Mouse (Mus musculus): ENCODE results near the gene Scap. TPM values are rescaled to one million over a fixed set of nuclear protein-coding genes. Genes with fewer than 3 reads are reported as not detected.
"Not testable (repeated sequence)": the region's sequence is repeated elsewhere in the genome, so short reads cannot be mapped to it uniquely, and the experiment has no call there.

Scap gene
- polyA plus RNA-seq, 1 experiment from 2014 or later, result 42.0 TPM

DNA sequence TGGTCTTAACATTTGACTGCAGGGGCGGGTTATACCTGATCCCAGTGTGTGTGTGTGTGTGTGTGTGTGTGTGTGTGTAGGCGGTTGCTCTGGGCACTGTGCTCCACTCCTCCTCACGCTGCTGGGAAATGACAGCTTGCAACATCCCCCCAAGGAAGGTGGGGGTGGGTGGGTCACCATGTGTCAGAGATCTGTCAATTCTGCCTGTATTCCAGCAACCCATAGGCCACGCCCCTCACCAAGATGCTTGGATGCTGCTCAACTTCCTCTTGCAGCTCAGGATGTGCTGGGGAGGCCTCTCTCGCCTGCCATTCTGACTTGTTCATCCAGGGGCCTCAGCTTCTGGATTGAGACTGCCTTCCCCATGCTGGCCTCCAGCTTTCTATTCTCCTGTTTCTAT, 18.4 kb upstream of the Scap start:
- H3K36me3 ChIP-seq, result peaks cover 90% of the 10 kb centered on the region
- WGBS, result 85% methylated on average over 3 of the region's 5 CpGs
- ATAC-seq (ENCODE audit: insufficient number of reproducible peaks, insufficient read depth, low FRiP score, low TSS enrichment, low read depth), result no peak

GRCm38 (mm10) chr9:110315410-110315809, 17.7 kb upstream of the Scap start:
- Histone ChIP-seq H3K27me3 (no peaks in the 10 kb centered on the region), H3K4me3 (replicated peaks) (no peak overlapping the region), H3K4me2 (no peak overlapping the region), H3K9ac (replicated peaks) (no peak overlapping the region), H3K36me3 (peaks cover 90% of the 10 kb centered on the region), H3K27ac (no peak overlapping the region), H3K4me1 (replicated peaks) (no peaks in the 10 kb centered on the region), H3K9me3 (no peaks in the 10 kb centered on the region)
- 87% methylated on average over 6 of the region's 6 CpGs for WGBS
- no peak for ATAC-seq (ENCODE audit: insufficient number of reproducible peaks, insufficient read depth, low FRiP score, low TSS enrichment, low read depth)

More for the DNA sequence above, 18.4 kb upstream of the Scap start:
- no peaks in the 10 kb centered on the region for H3K4me1 ChIP-seq (replicated peaks)
- H3K27me3 ChIP-seq, result no peaks in the 10 kb centered on the region
- no peaks in the 10 kb centered on the region for H3K9me3 ChIP-seq
- H3K9ac ChIP-seq (replicated peaks), result no peak overlapping the region
- no peak overlapping the region for H3K4me2 ChIP-seq
- no peak overlapping the region for H3K27ac ChIP-seq
- no peak overlapping the region for H3K4me3 ChIP-seq (replicated peaks)

DNA sequence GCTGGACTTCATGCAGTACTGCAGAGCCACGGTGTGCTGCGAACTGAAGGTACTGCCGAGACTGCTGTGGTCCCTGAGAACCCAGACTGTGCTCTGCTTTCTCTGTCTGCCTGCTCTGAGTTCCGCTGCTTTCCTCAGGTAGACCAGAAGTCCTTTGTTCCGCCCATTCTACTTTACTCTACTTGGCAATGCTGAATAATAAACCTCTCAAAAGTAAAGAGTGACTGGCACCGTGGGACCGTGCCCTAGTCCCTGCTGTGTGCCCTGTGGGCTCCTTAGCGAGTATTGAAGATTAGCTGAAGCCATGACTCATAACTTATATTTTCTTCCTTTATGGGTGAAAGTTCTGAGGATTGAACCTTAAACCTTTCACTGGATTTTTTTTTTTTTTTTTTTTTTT, 17.2 kb upstream of the Scap start:
- no peak overlapping the region for H3K9ac ChIP-seq (replicated peaks)
- H3K27ac ChIP-seq, result no peak overlapping the region
- no peak overlapping the region for H3K4me3 ChIP-seq (replicated peaks)
- 93% methylated on average over 8 of the region's 8 CpGs for WGBS
- no peak for ATAC-seq (ENCODE audit: insufficient number of reproducible peaks, insufficient read depth, low FRiP score, low TSS enrichment, low read depth)
- no peak overlapping the region for H3K4me2 ChIP-seq
- no peaks in the 10 kb centered on the region for H3K9me3 ChIP-seq
- no peaks in the 10 kb centered on the region for H3K27me3 ChIP-seq
- H3K4me1 ChIP-seq (replicated peaks), result no peaks in the 10 kb centered on the region
- H3K36me3 ChIP-seq, result peaks cover 90% of the 10 kb centered on the region

DNA sequence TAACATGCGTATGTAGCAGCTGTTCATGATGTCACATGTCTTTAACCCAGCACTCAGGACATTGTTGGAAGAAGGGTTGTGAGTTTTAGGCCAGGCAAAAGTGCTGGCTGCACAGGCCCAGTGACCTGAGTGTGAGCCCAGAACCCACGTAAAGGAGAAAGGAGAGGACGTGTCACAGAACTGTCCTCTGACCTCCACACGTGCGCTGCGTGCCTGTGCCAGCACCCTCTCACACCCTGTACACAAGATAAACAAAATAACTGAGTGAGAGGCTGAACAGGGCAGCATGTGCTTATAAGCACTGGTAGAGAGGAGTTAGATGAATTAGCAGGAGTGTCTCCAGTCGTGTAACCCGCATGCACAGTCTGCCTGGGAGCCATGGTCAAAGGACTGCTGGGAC, 16.6 kb upstream of the Scap start:
- Histone ChIP-seq H3K4me1 (replicated peaks) (no peaks in the 10 kb centered on the region), H3K4me2 (no peak overlapping the region), H3K9me3 (no peaks in the 10 kb centered on the region), H3K4me3 (replicated peaks) (no peak overlapping the region), H3K36me3 (peaks cover 91% of the 10 kb centered on the region), H3K27ac (no peak overlapping the region), H3K9ac (replicated peaks) (no peak overlapping the region), H3K27me3 (no peaks in the 10 kb centered on the region)
- WGBS, result 96% methylated on average over 8 of the region's 8 CpGs
- no peak for ATAC-seq (ENCODE audit: insufficient number of reproducible peaks, insufficient read depth, low FRiP score, low TSS enrichment, low read depth)

DNA sequence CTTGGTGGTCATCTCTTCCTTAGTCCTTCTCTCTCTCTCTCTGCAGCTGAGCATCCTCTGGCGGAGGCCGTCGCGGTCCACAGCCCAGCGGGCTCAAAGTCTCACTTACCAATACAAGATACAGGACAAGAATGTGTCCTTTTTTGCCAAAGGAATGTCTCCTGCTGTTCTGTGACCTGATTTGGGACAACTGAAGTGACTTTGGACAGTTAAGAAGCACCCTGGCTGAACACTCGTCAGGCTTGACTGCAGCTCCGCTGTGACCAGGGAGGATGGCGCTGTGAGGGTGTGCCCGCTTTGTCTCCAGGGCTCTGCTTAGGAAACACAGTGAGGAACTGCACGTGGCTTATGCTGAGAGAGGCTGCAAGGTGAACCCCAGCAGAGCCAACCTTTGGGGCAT, 12.3 kb upstream of the Scap start:
- Histone ChIP-seq H3K9ac (replicated peaks) (no peak overlapping the region), H3K36me3 (peaks cover 58% of the 10 kb centered on the region), H3K4me2 (no peak overlapping the region), H3K27me3 (no peaks in the 10 kb centered on the region), H3K4me1 (replicated peaks) (no peaks in the 10 kb centered on the region), H3K4me3 (replicated peaks) (no peak overlapping the region), H3K27ac (no peak overlapping the region), H3K9me3 (no peaks in the 10 kb centered on the region)
- ATAC-seq (ENCODE audit: insufficient number of reproducible peaks, insufficient read depth, low FRiP score, low TSS enrichment, low read depth), result no peak
- 94% methylated on average over 10 of the region's 10 CpGs for WGBS

GRCm38 (mm10) chr9:110322972-110323371, 10.1 kb upstream of the Scap start:
- no peak for ATAC-seq (ENCODE audit: insufficient number of reproducible peaks, insufficient read depth, low FRiP score, low TSS enrichment, low read depth)
- Histone ChIP-seq H3K9me3 (no peaks in the 10 kb centered on the region), H3K36me3 (peaks cover 42% of the 10 kb centered on the region)

DNA sequence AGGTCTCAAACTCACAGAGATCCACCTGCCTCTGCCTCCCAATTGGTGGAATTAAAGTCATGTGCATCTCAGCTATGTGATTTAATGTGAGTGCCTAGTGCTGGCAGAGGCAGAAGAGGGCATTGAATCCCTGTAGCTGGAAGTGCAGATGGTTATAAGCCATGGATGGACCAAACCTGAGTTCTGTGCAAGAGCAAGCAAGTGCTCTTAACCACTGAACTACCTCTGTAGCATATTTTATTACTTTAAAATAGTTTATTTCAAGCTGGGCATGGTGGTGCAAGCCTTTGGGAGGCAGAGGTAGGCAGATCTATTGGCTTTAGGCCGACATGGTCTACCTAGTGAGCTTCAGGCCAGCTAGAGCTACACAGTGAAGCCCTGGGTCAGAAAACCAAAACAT, 8.9 kb upstream of the Scap start:
- no peak for ATAC-seq (ENCODE audit: insufficient number of reproducible peaks, insufficient read depth, low FRiP score, low TSS enrichment, low read depth)
- H3K4me3 ChIP-seq (replicated peaks), result no peak overlapping the region
- H3K4me2 ChIP-seq, result no peak overlapping the region
- no peak overlapping the region for H3K9ac ChIP-seq (replicated peaks)
- no peaks in the 10 kb centered on the region for H3K27me3 ChIP-seq
- no peaks in the 10 kb centered on the region; the same call in 1 of the 2 replicates for H3K4me1 ChIP-seq (replicated peaks)
- H3K36me3 ChIP-seq, result peaks cover 30% of the 10 kb centered on the region
- H3K9me3 ChIP-seq, result no peaks in the 10 kb centered on the region
- no peak overlapping the region for H3K27ac ChIP-seq
- 93% methylated on average over 1 of the region's 1 CpGs for WGBS

More at GRCm38 (mm10) chr9:110322972-110323371, 10.1 kb upstream of the Scap start:
- Histone ChIP-seq H3K9ac (replicated peaks) (no peak overlapping the region), H3K4me1 (replicated peaks) (no peaks in the 10 kb centered on the region), H3K4me3 (replicated peaks) (no peak overlapping the region), H3K4me2 (no peak overlapping the region), H3K27ac (no peak overlapping the region), H3K27me3 (no peaks in the 10 kb centered on the region)

DNA sequence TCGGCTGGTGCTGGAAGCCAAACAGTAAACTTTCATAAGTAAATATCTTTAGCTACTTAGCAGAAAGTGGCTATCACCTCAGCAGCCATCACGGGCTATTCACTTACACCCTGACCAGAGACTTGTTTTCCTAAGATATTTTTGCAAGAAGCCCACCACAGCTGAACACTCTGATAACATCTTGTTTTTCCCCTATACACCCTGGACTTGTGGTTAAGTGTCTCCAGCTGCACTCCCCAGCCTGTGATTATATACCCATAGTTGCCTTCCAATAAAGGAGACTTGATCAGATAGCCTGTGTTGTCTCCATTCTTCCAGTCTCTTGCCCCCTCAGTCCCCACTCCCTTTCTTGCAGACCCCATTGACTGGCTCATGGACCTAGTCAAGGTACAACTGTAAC, 4.9 kb upstream of the Scap start:
- no peak overlapping the region for H3K9ac ChIP-seq (replicated peaks)
- H3K4me1 ChIP-seq (replicated peaks), result peaks cover 8% of the 10 kb centered on the region; the same call in 1 of the 2 replicates
- H3K9me3 ChIP-seq, result no peaks in the 10 kb centered on the region
- 79% methylated on average over 2 of the region's 2 CpGs for WGBS
- no peak overlapping the region for H3K27ac ChIP-seq
- H3K4me2 ChIP-seq, result no peak overlapping the region
- no peak overlapping the region for H3K4me3 ChIP-seq (replicated peaks)
- H3K36me3 ChIP-seq, result no peaks in the 10 kb centered on the region
- no peak for ATAC-seq (ENCODE audit: insufficient number of reproducible peaks, insufficient read depth, low FRiP score, low TSS enrichment, low read depth)
- H3K27me3 ChIP-seq, result no peaks in the 10 kb centered on the region

GRCm38 (mm10) chr9:110328946-110329630, 4.0 kb upstream of the Scap start:
- WGBS, result 55% methylated on average over 5 of the region's 5 CpGs
- no peak for ATAC-seq (ENCODE audit: insufficient number of reproducible peaks, insufficient read depth, low FRiP score, low TSS enrichment, low read depth)
- no peaks in the 10 kb centered on the region for H3K36me3 ChIP-seq
- no peaks in the 10 kb centered on the region for H3K27me3 ChIP-seq
- H3K4me3 ChIP-seq (replicated peaks), result no peak overlapping the region
- no peak overlapping the region for H3K4me2 ChIP-seq
- H3K27ac ChIP-seq, result no peak overlapping the region
- no peaks in the 10 kb centered on the region for H3K9me3 ChIP-seq
- no peak overlapping the region for H3K9ac ChIP-seq (replicated peaks)
- peaks cover 11% of the 10 kb centered on the region for H3K4me1 ChIP-seq (replicated peaks)

DNA sequence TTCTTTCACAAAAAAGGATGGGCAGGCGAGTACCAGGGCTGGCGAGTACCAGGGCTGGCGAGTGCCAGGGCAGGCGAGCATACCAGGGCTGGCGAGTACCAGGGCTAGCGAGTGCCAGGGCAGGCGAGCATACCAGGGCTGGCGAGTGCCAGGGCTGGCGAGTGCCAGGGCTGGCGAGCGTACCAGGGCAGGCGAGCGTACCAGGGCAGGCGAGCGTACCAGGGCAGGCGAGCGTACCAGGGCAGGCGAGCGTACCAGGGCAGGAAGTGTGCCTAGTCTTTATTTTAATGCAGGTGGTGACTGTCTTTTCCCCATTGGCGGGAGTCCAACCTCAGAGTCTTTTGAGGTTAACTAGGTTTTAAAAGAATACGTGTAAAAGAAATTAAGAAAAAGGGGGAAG, 3.4 kb upstream of the Scap start:
- WGBS, result 84% methylated on average over 21 of the region's 21 CpGs
- Histone ChIP-seq H3K4me3 (replicated peaks) (no peak overlapping the region), H3K4me2 (no peak overlapping the region), H3K4me1 (replicated peaks) (peaks cover 17% of the 10 kb centered on the region), H3K9me3 (no peaks in the 10 kb centered on the region), H3K36me3 (no peaks in the 10 kb centered on the region), H3K27ac (no peak overlapping the region), H3K9ac (replicated peaks) (no peak overlapping the region), H3K27me3 (no peaks in the 10 kb centered on the region)
- ATAC-seq (ENCODE audit: insufficient number of reproducible peaks, insufficient read depth, low FRiP score, low TSS enrichment, low read depth), result no peak

DNA sequence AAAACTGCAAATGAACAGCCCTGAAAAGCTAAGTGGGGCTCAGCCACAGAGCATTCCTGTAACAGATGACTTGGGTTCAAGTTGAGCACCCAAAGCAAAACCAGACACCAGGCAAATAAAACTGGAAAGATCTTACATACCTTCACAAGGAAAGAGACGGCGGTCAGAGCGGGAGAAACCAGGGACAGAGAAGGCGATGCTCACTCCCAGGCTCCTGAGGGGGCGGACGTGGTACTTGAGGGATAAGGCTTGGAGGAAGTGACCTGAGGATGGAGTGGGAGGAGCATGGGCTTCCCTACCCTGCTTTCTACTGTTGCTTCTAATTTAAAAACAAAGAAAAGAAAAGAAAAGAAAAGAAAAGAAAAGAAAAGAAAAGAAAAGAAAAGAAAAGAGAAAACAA, 2.7 kb upstream of the Scap start:
- Histone ChIP-seq H3K4me1 (replicated peaks) (peaks cover 21% of the 10 kb centered on the region), H3K9me3 (no peaks in the 10 kb centered on the region)
- 39% methylated on average over 6 of the region's 6 CpGs for WGBS

GRCm38 (mm10) chr9:110330913-110331312, 2.2 kb upstream of the Scap start:
- H3K27ac ChIP-seq; H3K9me3 ChIP-seq; ATAC-seq (ENCODE audit: insufficient number of reproducible peaks, insufficient read depth, low FRiP score, low TSS enrichment, low read depth); H3K36me3 ChIP-seq; H3K27me3 ChIP-seq; H3K4me3 ChIP-seq (replicated peaks); H3K9ac ChIP-seq (replicated peaks); H3K4me2 ChIP-seq: not testable (repeated sequence)
- WGBS, result 85% methylated on average over 5 of the region's 5 CpGs
- peaks cover 21% of the 10 kb centered on the region for H3K4me1 ChIP-seq (replicated peaks)

More for the DNA sequence above, 2.7 kb upstream of the Scap start:
- no peak overlapping the region for H3K27ac ChIP-seq
- H3K4me3 ChIP-seq (replicated peaks), result no peak overlapping the region
- H3K27me3 ChIP-seq, result no peaks in the 10 kb centered on the region
- 0 out of 2 replicates have a peak overlapping the region, but pooled peaks have one; percentile 14 for H3K9ac ChIP-seq (replicated peaks)
- no peaks in the 10 kb centered on the region for H3K36me3 ChIP-seq
- no peak overlapping the region for H3K4me2 ChIP-seq
- no peak for ATAC-seq (ENCODE audit: insufficient number of reproducible peaks, insufficient read depth, low FRiP score, low TSS enrichment, low read depth)

Data from limb, embryonic 12.5 days (tissue).